ENCODE assay signal across 23 mouse cellular contexts in genomic region chr19:29016204-29016765, GRCm38 (mm10). TPM values are rescaled to one million over a fixed set of nuclear protein-coding genes. Genes with fewer than 3 reads are reported as not detected.
DNase-seq lines count a peak whose midpoint lies in the region; TF ChIP-seq lines count a peak whose summit lies in the region.
"Had no signal": no experiment of that assay in that cellular context is flagged by ENCODE, and none has a peak within 500 bp of the region (broad histone marks: within the 10 kb centered on the region; RNA-seq: fewer than 3 reads in every experiment).

No protein-coding gene starts in this region.

- H3K36me3 ChIP-seq in heart, adult 2 months (ENCODE audit: control insufficient read depth, insufficient read depth, low read length) = peaks cover 30% of the 10 kb centered on the region

- no peak for TF ChIP-seq CTCF in heart, adult 2 months (IDR thresholded peaks at IDR 0.05)

- TF ChIP-seq EP300 in heart, adult 2 months (IDR thresholded peaks at IDR 0.05; ENCODE audit: insufficient read depth, low read depth, low read length) = no peak

- no peak for DNase-seq in heart, adult 2 months
- DNase-seq in heart, postnatal 10 days = no peak
- peak; percentile 38 for DNase-seq in kidney, postnatal 14 days
- DNase-seq in kidney, adult 8-10 months = no peak
- DNase-seq in forelimb bud, embryonic 11.5 days (ENCODE audit: low read depth, low spot score) = peak; percentile 33
- DNase-seq in left cerebral cortex, adult 18-20 months (ENCODE audit: low spot score in 2 of 2) = no peak
- DNase-seq in cerebellum, adult 9-11 months = no peak
- DNase-seq: adrenal gland, adult 8-10 months; cerebellum, adult 18-20 months; cerebellum, postnatal 25 days; embryo, embryonic 11 days; gastrocnemius, postnatal 14 days; layer of hippocampus, adult 9-11 months; lung, adult 18-20 months; lung, postnatal 10 days had no signal

- H3K27me3 ChIP-seq in heart, adult 2 months (ENCODE audit: control insufficient read depth, insufficient read depth, low read length) = no peaks in the 10 kb centered on the region
- H3K27me3 ChIP-seq: embryonic facial prominence, embryonic 15.5 days; limb, embryonic 13.5 days; liver, embryonic 12.5 days; neural tube, embryonic 13.5 days; stomach, embryonic 15.5 days had no signal

- no peaks in the 10 kb centered on the region for H3K79me2 ChIP-seq in heart, adult 2 months (replicated peaks; ENCODE audit: control insufficient read depth, insufficient read depth, low read length)

- H3K4me3 ChIP-seq in heart, adult 2 months = no peak overlapping the region
- H3K4me3 ChIP-seq: embryonic facial prominence, embryonic 15.5 days; hindbrain, embryonic 10.5 days; limb, embryonic 13.5 days; liver, embryonic 12.5 days; midbrain, embryonic 10.5 days; myocyte; neural tube, embryonic 13.5 days; stomach, embryonic 15.5 days had no signal

- 39% methylated on average over 5 of the region's 5 CpGs for WGBS in heart, adult 2 months

- intact Hi-C loops in heart, adult 2 months (cut with DNase I) = no loop called here
- intact Hi-C loops in heart, postnatal 10 days (cut with DNase I) = no loop called here

- no peak for TF ChIP-seq POLR2A in heart, adult 2 months (IDR thresholded peaks at IDR 0.05; ENCODE audit: insufficient read depth, low read depth, low read length)

- peak overlapping the region; percentile 7 for H3K27ac ChIP-seq in heart, adult 2 months
- H3K27ac ChIP-seq: embryonic facial prominence, embryonic 15.5 days; hindbrain, embryonic 10.5 days; limb, embryonic 13.5 days; liver, embryonic 12.5 days; midbrain, embryonic 10.5 days; neural tube, embryonic 13.5 days; stomach, embryonic 15.5 days had no signal

- no peak overlapping the region for H3K9ac ChIP-seq in heart, adult 2 months (ENCODE audit: low read depth, low read length)
- H3K9ac ChIP-seq: embryonic facial prominence, embryonic 15.5 days; limb, embryonic 13.5 days; liver, embryonic 12.5 days; neural tube, embryonic 13.5 days; stomach, embryonic 15.5 days had no signal

- peaks cover 3% of the 10 kb centered on the region for H3K4me1 ChIP-seq in heart, adult 2 months (ENCODE audit: control insufficient read depth, insufficient read depth, low read length)
- H3K4me1 ChIP-seq: embryonic facial prominence, embryonic 15.5 days; hindbrain, embryonic 10.5 days; liver, embryonic 12.5 days; midbrain, embryonic 10.5 days; neural tube, embryonic 13.5 days; stomach, embryonic 15.5 days had no signal

RNA-seq across cellular contexts. Expression of gene Cdc37l1, which starts 26.1 kb away (rescaled TPM):
- 10 to 100 TPM; 68.6 to 80.4 TPM for total RNA-seq in heart, adult 2 months (2021)
- 20.4 and 37.3 TPM in 2 replicates for polyA plus RNA-seq in heart, adult 2 months (2012; rRNA removed)
- total RNA-seq in heart, postnatal 10 days (2021) = 10 to 100 TPM; 53.6 to 85.5 TPM
- 100 to 1,000 TPM in 1 of 2 experiments, 10 to 100 TPM in 1; 99.4 to 102 TPM for total RNA-seq in left cerebral cortex, adult 18-20 months (2021)

RNA-seq across cellular contexts. Expression of gene Ak3, which starts 31.5 kb away (rescaled TPM):
- total RNA-seq in heart, adult 2 months (2021) = 100 to 1,000 TPM in 1 of 2 experiments, 10 to 100 TPM in 1; 85.8 to 101 TPM
- polyA plus RNA-seq in heart, adult 2 months (2012; rRNA removed) = 70.1 and 94.1 TPM in 2 replicates
- 10 to 100 TPM; 82.7 to 83.3 TPM for total RNA-seq in heart, postnatal 10 days (2021)
- 10 to 100 TPM; 53.7 to 54.9 TPM for total RNA-seq in left cerebral cortex, adult 18-20 months (2021)

RNA-seq across cellular contexts. Expression of gene 4430402I18Rik, which starts 48.7 kb away (rescaled TPM):
- 10 to 100 TPM; 22.6 to 27.0 TPM for total RNA-seq in heart, adult 2 months (2021)
- 16.8 and 20.6 TPM in 2 replicates for polyA plus RNA-seq in heart, adult 2 months (2012; rRNA removed)
- total RNA-seq in heart, postnatal 10 days (2021) = 10 to 100 TPM; 15.7 to 16.5 TPM
- total RNA-seq in left cerebral cortex, adult 18-20 months (2021) = 1 to 10 TPM; 6.8 to 7.5 TPM

RNA-seq across cellular contexts. Expression of gene Plpp6, which starts 52.5 kb away (rescaled TPM):
- 1 to 10 TPM; 6.6 to 7.4 TPM for total RNA-seq in heart, adult 2 months (2021)
- 4.9 and 6.6 TPM in 2 replicates for polyA plus RNA-seq in heart, adult 2 months (2012; rRNA removed)
- total RNA-seq in heart, postnatal 10 days (2021) = 1 to 10 TPM; 7.7 to 8.1 TPM
- 10 to 100 TPM; 52.1 to 52.3 TPM for total RNA-seq in left cerebral cortex, adult 18-20 months (2021)

Comparison
In these comparisons a context has a peak if more than half of its experiments do, and no peak if none do; other contexts are left out.
1. DNase-seq: peak in kidney, postnatal 14 days (single experiment) and forelimb bud, embryonic 11.5 days (single experiment); none in heart, adult 2 months (0 of 2), heart, postnatal 10 days (0 of 2), kidney, adult 8-10 months (0 of 2), left cerebral cortex, adult 18-20 months (0 of 2) and cerebellum, adult 9-11 months (single experiment).